Mouse (Mus musculus) lung, postnatal 10 days (tissue): ENCODE measurements around the gene Pcyt1b.
A peak's percentile ranks its signal among the peaks of the same experiment; 100 is the strongest.

Source experiments
- DNase-seq: peaks from one replicate; pipeline ENCODE4 v3.0.0; 2021

The Pcyt1b gene

GRCm38 (mm10) chrX:93732975-93733748 is 78.5 kb downstream of the Pcyt1b start:
- DNase-seq = no peak

GRCm38 (mm10) chrX:93749165-93749564 is 94.5 kb downstream of the Pcyt1b start:
- no peak for DNase-seq

GRCm38 (mm10) chrX:93750566-93750965 is 95.9 kb downstream of the Pcyt1b start:
- DNase-seq = no peak

GRCm38 (mm10) chrX:93755210-93755842 is 100.7 kb downstream of the Pcyt1b start:
- DNase-seq = no peak

GRCm38 (mm10) chrX:93756867-93757455 is 102.3 kb downstream of the Pcyt1b start:
- DNase-seq = no peak

GRCm38 (mm10) chrX:93760770-93761169 is 106.1 kb downstream of the Pcyt1b start:
- DNase-seq = no peak

GRCm38 (mm10) chrX:93789562-93789961 is 134.9 kb downstream of the Pcyt1b start:
- DNase-seq = no peak

GRCm38 (mm10) chrX:93793168-93793567 is 138.5 kb downstream of the Pcyt1b start:
- peak; percentile 36 for DNase-seq
